Mouse (Mus musculus): ENCODE measurements around the gene U2af1l4. TPM values are rescaled to one million over a fixed set of nuclear protein-coding genes. Genes with fewer than 3 reads are reported as not detected.

The U2af1l4 gene
- total RNA-seq, 2 experiments from 2014 or later, result 50.6 to 56.7 TPM

GRCm38 (mm10) chr7:30586455-30587020 is 23.4 kb downstream of the U2af1l4 start:
- intact Hi-C loops (cut with DNase I), result no loop called here

DNA sequence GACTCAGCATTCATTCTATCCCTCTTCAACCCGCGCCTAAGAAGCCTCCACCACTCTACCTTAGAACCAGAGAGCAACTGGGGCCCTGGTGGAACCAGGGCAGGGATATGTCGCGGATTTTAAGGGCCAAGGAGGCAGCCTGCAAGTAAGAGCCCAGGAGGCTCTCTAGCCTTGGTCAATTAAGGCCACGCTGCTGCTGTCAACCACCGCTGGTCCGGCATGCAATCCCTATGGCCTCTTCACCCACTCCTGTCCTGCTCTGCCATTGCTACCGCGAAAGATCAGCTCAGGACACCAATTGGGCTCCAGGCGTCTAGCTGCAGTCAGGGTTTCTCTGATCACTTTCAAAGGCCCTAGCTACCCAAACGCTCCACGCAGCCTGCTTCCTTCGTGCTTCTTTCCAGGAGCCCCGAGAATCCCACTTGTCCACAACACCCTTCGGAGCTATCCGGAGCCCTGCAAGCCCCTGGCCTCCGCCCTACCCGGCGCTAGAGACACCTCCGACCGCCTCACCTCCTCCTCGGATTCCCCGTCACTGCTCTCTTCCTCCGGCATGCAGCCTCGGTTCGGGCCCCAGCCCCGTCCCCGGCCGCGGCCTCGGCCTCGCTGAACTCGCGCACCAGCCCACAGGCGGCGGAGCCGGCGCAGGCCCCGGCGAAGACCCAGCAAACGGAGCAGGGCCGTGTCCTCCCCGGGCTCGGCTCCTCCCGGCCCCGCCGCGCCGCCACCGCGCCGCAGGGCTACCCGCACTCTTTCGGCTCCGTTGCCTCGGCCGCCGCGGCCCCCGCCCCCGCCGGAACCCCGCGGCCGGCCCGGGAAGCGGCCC is 25.0 kb downstream of the U2af1l4 start:
- intact Hi-C loops (cut with DNase I), result no loop called here
- peak; percentile 44 for DNase-seq

More at GRCm38 (mm10) chr7:30586455-30587020, 23.4 kb downstream of the U2af1l4 start:
- DNase-seq, result no peak

- intact Hi-C loops (cut with DNase I), result no loop called here
- DNase-seq, result peak; percentile 98
Observed at GRCm38 (mm10) chr7:30588676-30589434, 25.8 kb downstream of the U2af1l4 start, which contains the start of gene Kmt2b. Kmt2b (minus strand) TSS chr7:30588726.

GRCm38 (mm10) chr7:30589435-30590301 is 26.6 kb downstream of the U2af1l4 start:
- peak; percentile 93 for DNase-seq
- intact Hi-C loops (cut with DNase I), result no loop called here

DNA sequence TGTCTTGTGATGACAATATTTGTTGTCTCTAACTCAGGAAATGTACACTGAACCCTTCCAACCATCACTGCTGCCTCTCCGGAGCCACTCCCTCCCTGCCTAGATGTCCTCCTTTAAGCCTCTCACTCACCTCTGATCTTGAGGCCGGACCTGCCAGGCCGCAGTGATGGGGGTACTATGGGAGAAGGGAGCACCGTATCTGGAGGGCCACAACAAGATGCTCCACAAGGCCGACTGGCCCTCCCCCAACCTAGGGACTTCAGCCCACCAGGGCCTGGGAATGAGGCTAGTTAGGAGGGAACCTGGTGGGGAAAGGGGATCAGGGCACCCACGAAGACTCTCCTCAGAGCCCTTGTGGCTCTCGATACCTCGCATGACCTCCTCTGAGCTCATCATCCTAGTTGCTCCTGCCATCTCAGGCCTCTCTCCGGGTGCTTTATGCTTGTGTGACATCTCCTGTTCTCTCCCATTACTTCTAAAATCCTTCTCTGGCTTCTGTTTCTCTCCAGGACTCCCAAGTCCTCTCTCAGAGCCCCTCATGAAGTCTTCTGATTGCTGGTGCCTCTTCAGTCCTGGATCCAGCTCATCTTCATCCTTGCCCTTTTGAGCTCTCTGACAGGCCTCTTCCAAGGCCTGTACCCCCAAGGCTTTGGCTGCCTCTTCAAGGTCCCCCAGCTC is 28.0 kb downstream of the U2af1l4 start:
- intact Hi-C loops (cut with DNase I), result no loop called here
- DNase-seq, result no peak

DNA sequence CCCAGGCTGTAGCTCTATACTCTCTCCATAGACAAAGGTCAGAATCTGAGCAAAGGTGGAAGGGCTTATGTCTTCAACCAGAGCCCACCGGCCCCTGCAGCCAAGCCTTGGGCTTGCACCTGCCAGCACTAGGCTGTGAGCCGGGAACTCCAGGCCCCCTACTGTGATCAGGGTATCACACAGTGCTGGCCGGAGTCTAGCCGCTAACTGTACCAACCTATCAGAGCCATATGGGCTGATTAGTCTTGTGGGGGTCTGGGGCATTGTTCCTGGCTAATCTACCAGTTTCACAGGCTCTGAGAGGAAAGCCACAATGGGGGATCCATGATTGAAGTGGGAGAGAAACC is 28.5 kb downstream of the U2af1l4 start:
- no peak for DNase-seq

GRCm38 (mm10) chr7:30592772-30593423 is 29.8 kb downstream of the U2af1l4 start:
- DNase-seq, result no peak
- intact Hi-C loops (cut with DNase I), result no loop called here

More for the DNA sequence above, 28.5 kb downstream of the U2af1l4 start:
- intact Hi-C loops (cut with DNase I), result no loop called here

DNA sequence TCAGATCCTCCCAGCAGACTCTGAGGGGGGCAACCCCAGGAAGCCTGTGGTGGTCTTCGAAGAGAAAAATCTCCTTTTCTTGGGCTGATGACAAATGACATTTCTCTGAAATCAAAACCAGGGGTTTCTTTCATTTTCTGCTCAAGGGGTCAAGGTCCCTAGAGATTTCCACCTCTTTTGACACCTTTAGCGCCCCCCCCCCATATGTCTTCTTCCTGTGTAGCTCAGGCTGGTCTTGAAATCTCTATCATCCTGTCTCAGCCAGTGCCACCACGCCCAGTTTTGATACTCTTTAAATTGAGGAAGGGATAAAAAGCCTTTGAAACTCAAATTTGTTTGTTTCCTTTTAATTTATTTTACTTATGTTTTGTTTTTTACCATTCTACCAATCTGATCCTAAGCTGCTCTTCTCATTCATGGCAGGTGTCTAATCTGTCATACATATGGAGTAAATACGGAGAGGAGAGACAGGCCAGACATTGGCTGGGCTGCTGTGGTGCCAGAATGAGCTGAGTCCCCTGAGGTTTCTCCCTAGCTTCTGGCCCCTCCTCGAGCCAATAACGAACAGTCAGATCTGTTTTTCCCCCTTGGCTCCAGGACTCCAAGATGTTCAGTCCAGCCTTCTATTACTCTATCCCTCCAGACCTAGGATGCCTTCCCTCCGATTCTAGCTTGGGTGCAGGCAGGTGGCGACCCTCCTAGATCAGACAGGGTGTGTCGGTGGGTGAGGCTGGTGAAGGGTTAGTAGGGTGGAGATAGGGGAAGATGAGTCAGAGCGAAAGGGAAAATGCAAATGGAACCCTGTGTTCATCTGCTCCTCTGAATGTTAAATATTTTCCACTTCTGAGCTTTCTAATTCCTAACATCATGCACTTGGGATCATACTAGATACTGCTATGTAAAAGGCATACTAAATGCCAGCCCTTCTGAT is 30.7 kb downstream of the U2af1l4 start:
- intact Hi-C loops (cut with DNase I), result no loop called here
- DNase-seq, result peak; percentile 38

DNA sequence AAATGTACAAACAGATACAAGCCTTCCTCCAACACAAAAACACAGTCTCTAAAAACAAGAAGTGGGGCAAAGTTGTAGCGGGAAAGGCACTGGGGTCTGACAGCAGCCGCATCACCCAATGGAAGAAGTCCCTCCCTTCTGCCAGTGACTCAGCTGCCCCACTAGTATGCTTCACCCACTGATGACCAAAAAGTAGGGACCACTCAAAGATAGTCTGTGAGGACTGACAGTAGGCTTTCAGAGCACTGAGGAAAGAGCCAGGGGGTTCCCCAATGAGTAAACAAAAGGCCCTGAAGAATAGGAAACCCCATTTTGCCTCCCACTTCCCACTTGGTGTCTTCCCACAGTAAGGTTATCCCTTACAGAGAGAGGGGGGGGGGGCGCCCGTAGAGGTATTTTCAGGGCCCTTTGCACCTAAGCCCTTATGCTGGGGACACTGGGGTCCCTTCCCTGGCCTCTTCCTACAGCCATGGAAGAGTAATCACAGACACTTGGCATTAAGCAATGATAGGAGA is 31.5 kb downstream of the U2af1l4 start:
- DNase-seq, result no peak
- intact Hi-C loops (cut with DNase I), result no loop called here

- no peak for DNase-seq
- intact Hi-C loops (cut with DNase I), result no loop called here
Observed at GRCm38 (mm10) chr7:30596093-30596492, 33.0 kb downstream of the U2af1l4 start.

GRCm38 (mm10) chr7:30596811-30597210 is 33.7 kb downstream of the U2af1l4 start:
- DNase-seq, result no peak
- intact Hi-C loops (cut with DNase I), result no loop called here

GRCm38 (mm10) chr7:30598786-30599185 is 35.7 kb downstream of the U2af1l4 start, which contains the start of gene Zbtb32:
Zbtb32 (minus strand) TSS chr7:30598909.
- no peak for DNase-seq
- intact Hi-C loops (cut with DNase I), result no loop called here

DNA sequence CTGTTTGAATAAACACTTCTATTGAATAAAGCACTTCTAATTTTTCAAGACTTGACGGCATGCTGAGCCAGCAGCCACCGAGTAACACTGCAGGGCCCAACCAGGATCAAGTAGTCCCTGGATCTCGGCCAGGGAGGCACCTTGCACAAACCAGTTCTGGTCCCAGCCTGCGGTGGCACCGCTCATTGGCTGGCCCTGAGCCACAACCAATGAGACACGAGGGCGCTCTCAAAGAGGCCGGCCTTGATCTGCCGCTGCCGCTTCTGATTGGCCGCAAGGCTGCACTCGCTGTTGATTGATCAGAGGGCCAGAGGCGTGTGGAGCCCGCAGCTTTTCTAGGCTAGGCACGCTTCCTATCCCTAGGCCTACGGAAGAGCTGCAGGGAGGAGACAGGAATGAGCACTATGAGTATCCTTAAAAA is 36.8 kb downstream of the U2af1l4 start:
- intact Hi-C loops (cut with DNase I), result no loop called here

GRCm38 (mm10) chr7:30600651-30601050 is 37.5 kb downstream of the U2af1l4 start:
- DNase-seq, result peak; percentile 22
- intact Hi-C loops (cut with DNase I), result no loop called here

More for the DNA sequence above, 36.8 kb downstream of the U2af1l4 start:
- DNase-seq, result peak; percentile 95

- intact Hi-C loops (cut with DNase I), result no loop called here
- DNase-seq, result no peak
Observed at GRCm38 (mm10) chr7:30602583-30602982, 39.5 kb downstream of the U2af1l4 start.

DNA sequence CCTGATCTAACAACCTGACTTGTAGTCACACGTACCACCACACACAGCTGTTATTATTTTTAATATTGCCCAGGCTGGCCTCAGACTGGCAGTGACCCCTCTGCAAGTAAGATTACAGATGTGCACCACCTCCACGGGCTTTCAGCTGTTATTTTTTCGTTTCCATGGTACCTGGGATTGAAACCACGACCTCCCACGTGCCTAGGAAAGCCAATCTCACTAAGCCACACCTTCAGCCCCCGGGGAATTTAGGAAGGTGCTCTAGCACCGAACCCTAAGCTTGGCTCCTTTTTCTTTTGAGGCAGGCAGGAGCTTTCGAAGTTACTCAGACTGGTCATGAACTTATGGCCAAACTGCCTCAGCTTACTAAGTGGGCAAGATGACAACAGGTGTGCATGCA is 41.3 kb downstream of the U2af1l4 start:
- intact Hi-C loops (cut with DNase I), result no loop called here

DNA sequence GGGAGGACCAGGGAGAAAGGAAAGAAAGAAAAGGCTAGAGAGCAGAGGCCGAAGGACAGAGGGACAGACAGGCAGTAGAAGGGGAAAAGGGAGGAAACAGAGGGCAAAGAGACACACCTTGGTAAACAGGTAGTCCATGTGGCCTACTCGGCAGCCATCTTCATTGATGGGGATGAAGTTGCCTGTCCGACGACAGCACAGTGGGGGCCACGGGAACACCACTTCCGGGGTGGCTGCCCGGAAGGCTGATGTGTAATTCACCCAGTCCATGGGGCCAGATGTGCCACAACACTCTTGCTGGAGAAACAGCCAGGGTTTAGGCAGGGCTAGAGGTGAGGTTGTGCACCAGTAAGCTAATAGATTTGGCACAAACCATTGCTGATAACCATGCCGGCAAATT is 41.8 kb downstream of the U2af1l4 start:
- intact Hi-C loops (cut with DNase I), result no loop called here

More for the DNA sequence above, 41.3 kb downstream of the U2af1l4 start:
- no peak for DNase-seq

DNA sequence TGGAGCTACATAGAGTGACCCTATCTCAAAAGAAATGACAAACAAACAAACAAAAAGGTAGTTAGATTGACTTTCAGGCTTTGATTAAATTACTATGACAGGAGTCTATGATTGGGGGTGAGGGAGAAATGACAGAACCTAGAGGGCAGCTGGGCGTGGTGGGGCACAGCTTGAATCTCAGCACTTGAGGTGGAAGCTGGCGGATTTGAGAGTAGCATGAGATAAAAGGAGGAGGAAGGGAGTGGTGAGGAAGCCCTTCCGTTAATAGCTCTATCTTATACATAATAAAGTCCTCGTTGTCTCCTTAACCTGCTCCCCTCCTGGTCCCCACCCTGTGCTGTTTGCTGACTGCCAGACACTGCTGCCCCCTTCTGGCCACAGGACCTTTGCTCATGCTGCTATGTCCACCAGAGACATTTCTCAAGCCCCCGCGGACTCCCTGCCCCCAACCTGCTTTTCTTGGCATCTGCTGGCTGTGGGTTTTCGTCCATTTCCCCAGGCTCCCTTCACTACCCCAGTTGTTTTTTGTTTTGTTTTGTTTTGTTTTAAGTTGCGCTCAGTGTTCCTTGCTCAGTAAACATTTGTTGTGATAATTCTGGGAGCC is 44.7 kb downstream of the U2af1l4 start:
- peak; percentile 77 for DNase-seq
- intact Hi-C loops (cut with DNase I), result no loop called here

More for the DNA sequence above, 41.8 kb downstream of the U2af1l4 start:
- no peak for DNase-seq
